Mouse (Mus musculus) forebrain, embryonic 16.5 days (tissue): ENCODE measurements at regions not wholly inside any gene's neighbourhood (a gene's known extent, or its start where the extent isn't known, plus 50 kb on each side); places are given as distances from the start of the nearest gene placed in this dataset.

Experiments used
- ATAC-seq: fragments of 200-750 bp; cut with Nextera tagmentation; 2 replicates; pipeline ENCODE4 v1.8.0; 2017; ENCODE audit warnings: mild to moderate bottlenecking, moderate library complexity
- H3K27ac ChIP-seq: fragments of 300-500 bp; sonication (generic); 2 replicates; pipeline ENCODE4 v1.5.1; 2014; ENCODE audit warnings: low read length, control low read depth
- H3K27me3 ChIP-seq: fragments of 300-500 bp; sonication (generic); replicated peaks from 2 replicates; pipeline ENCODE4 v1.6.1; 2014; ENCODE audit warnings: low read length; ENCODE audit not compliant: control insufficient read depth, insufficient read depth
- H3K36me3 ChIP-seq: fragments of 300-500 bp; sonication (generic); 2 replicates; pipeline ENCODE4 v1.6.1; 2014; ENCODE audit not compliant: control insufficient read depth, insufficient read depth
- H3K4me1 ChIP-seq: fragments of 300-500 bp; sonication (generic); replicated peaks from 2 replicates; pipeline ENCODE4 v1.6.1; 2014; ENCODE audit warnings: low read length; ENCODE audit not compliant: control insufficient read depth, insufficient read depth
- H3K4me2 ChIP-seq: fragments of 300-500 bp; sonication (generic); 2 replicates; pipeline ENCODE4 v1.6.1; 2014; ENCODE audit warnings: mild to moderate bottlenecking, low read length, control low read depth
- H3K4me3 ChIP-seq: fragments of 300-500 bp; sonication (generic); replicated peaks from 2 replicates; pipeline ENCODE4 v1.5.1; 2014; ENCODE audit warnings: mild to moderate bottlenecking, low read length, control low read depth
- H3K9ac ChIP-seq: fragments of 300-500 bp; sonication (generic); replicated peaks from 2 replicates; pipeline ENCODE4 v1.6.1; 2014; ENCODE audit warnings: low read depth, low read length, control low read depth
- H3K9me3 ChIP-seq: fragments of 300-500 bp; sonication (generic); 2 replicates; pipeline ENCODE4 v1.6.1; 2016; ENCODE audit warnings: low read length; ENCODE audit not compliant: control insufficient read depth
- WGBS: fragments of 180-500 bp; shearing (Covaris S2); extraction: QIAGEN DNeasy Blood & Tissue Kit; methylation state at CpG from one replicate; pipeline ENCODE4 v1.1.7; 2014; 5-methylcytosine and 5-hydroxymethylcytosine counted together

- WGBS = 41% methylated on average over 9 of the region's 9 CpGs
- no peak overlapping the region for H3K4me3 ChIP-seq
- H3K36me3 ChIP-seq = no peaks in the 10 kb centered on the region
- H3K9ac ChIP-seq = no peak overlapping the region
- no peak overlapping the region for H3K4me2 ChIP-seq
- ATAC-seq = no peak
- H3K9me3 ChIP-seq = no peaks in the 10 kb centered on the region
- H3K4me1 ChIP-seq = no peaks in the 10 kb centered on the region
- no peaks in the 10 kb centered on the region for H3K27me3 ChIP-seq
- no peak overlapping the region for H3K27ac ChIP-seq
Observed at GRCm38 (mm10) chr6:31277792-31278191, 120.7 kb upstream of the Mkln1 start.

- Histone ChIP-seq H3K9me3 (no peaks in the 10 kb centered on the region), H3K4me1 (no peaks in the 10 kb centered on the region), H3K27ac (no peak overlapping the region), H3K27me3 (no peaks in the 10 kb centered on the region), H3K4me2 (no peak overlapping the region), H3K36me3 (no peaks in the 10 kb centered on the region), H3K9ac (no peak overlapping the region), H3K4me3 (no peak overlapping the region)
- no peak for ATAC-seq
- WGBS = 41% methylated on average over 8 of the region's 8 CpGs
Observed at GRCm38 (mm10) chr6:31283973-31284372, 114.6 kb upstream of the Mkln1 start.

- no peak overlapping the region for H3K4me2 ChIP-seq
- H3K36me3 ChIP-seq = no peaks in the 10 kb centered on the region
- no peaks in the 10 kb centered on the region for H3K9me3 ChIP-seq
- no peak overlapping the region for H3K4me3 ChIP-seq
- 88% methylated on average over 10 of the region's 10 CpGs for WGBS
- H3K27ac ChIP-seq = no peak overlapping the region
- H3K4me1 ChIP-seq = no peaks in the 10 kb centered on the region
- H3K27me3 ChIP-seq = no peaks in the 10 kb centered on the region
- no peak for ATAC-seq
- H3K9ac ChIP-seq = no peak overlapping the region
Observed at GRCm38 (mm10) chr6:31284390-31284789, 114.1 kb upstream of the Mkln1 start.

- no peak overlapping the region for H3K4me2 ChIP-seq
- H3K27me3 ChIP-seq = no peaks in the 10 kb centered on the region
- no peak overlapping the region for H3K4me3 ChIP-seq
- H3K36me3 ChIP-seq = no peaks in the 10 kb centered on the region
- H3K9ac ChIP-seq = no peak overlapping the region
- no peak for ATAC-seq
- no peak overlapping the region for H3K27ac ChIP-seq
- H3K9me3 ChIP-seq = no peaks in the 10 kb centered on the region
- H3K4me1 ChIP-seq = no peaks in the 10 kb centered on the region
- WGBS = 82% methylated on average over 19 of the region's 19 CpGs
Observed at GRCm38 (mm10) chr6:31285064-31285463, 113.5 kb upstream of the Mkln1 start.

- Histone ChIP-seq H3K27ac (no peak overlapping the region), H3K27me3 (no peaks in the 10 kb centered on the region), H3K4me1 (no peaks in the 10 kb centered on the region), H3K4me3 (no peak overlapping the region), H3K9ac (no peak overlapping the region), H3K9me3 (no peaks in the 10 kb centered on the region), H3K4me2 (no peak overlapping the region), H3K36me3 (no peaks in the 10 kb centered on the region)
- 85% methylated on average over 11 of the region's 11 CpGs for whole genome bisulfite sequencing
- no peak for ATAC-seq
Observed at GRCm38 (mm10) chr6:31285981-31286737, 112.4 kb upstream of the Mkln1 start.

- Histone ChIP-seq H3K36me3 (no peaks in the 10 kb centered on the region), H3K4me2 (no peak overlapping the region), H3K4me3 (no peak overlapping the region), H3K27me3 (no peaks in the 10 kb centered on the region), H3K9ac (no peak overlapping the region), H3K9me3 (no peaks in the 10 kb centered on the region), H3K27ac (no peak overlapping the region), H3K4me1 (no peaks in the 10 kb centered on the region)
- WGBS = 92% methylated on average over 2 of the region's 2 CpGs
- ATAC-seq = no peak
Observed at GRCm38 (mm10) chr6:31287176-31287575, 111.4 kb upstream of the Mkln1 start.

- Histone ChIP-seq H3K9ac (no peak overlapping the region), H3K36me3 (no peaks in the 10 kb centered on the region), H3K4me3 (no peak overlapping the region), H3K4me2 (no peak overlapping the region), H3K9me3 (no peaks in the 10 kb centered on the region), H3K27me3 (no peaks in the 10 kb centered on the region), H3K4me1 (no peaks in the 10 kb centered on the region), H3K27ac (no peak overlapping the region)
- WGBS = 81% methylated on average over 7 of the region's 7 CpGs
- ATAC-seq = no peak
Observed at GRCm38 (mm10) chr6:31287686-31288085, 110.8 kb upstream of the Mkln1 start.

- Histone ChIP-seq H3K9ac (no peak overlapping the region), H3K4me1 (no peaks in the 10 kb centered on the region), H3K9me3 (no peaks in the 10 kb centered on the region), H3K4me3 (no peak overlapping the region), H3K27me3 (no peaks in the 10 kb centered on the region), H3K27ac (no peak overlapping the region), H3K36me3 (no peaks in the 10 kb centered on the region), H3K4me2 (no peak overlapping the region)
- 50% methylated on average over 14 of the region's 14 CpGs for WGBS
- ATAC-seq = no peak
Observed at GRCm38 (mm10) chr6:31288421-31289233, 109.9 kb upstream of the Mkln1 start.

GRCm38 (mm10) chr6:31289234-31289486 lies 109.4 kb upstream of the Mkln1 start:
- no peak for ATAC-seq
- WGBS = 94% methylated on average over 4 of the region's 4 CpGs
- H3K9me3 ChIP-seq = no peaks in the 10 kb centered on the region
- H3K27me3 ChIP-seq = no peaks in the 10 kb centered on the region
- H3K4me1 ChIP-seq = no peaks in the 10 kb centered on the region
- no peak overlapping the region for H3K4me2 ChIP-seq
- H3K27ac ChIP-seq = no peak overlapping the region
- no peak overlapping the region for H3K9ac ChIP-seq
- no peaks in the 10 kb centered on the region for H3K36me3 ChIP-seq
- no peak overlapping the region for H3K4me3 ChIP-seq
